Mouse (Mus musculus) MEL (cell line): ENCODE data around the gene Slc19a2.

Experiments used
- CTCF ChIP-seq, 3 experiments: IDR thresholded peaks in 2 of 3; conservative IDR thresholded peaks in 1 of 3; 2 replicates each; pipeline ENCODE4 v1.5.1; 2011 to 2012; ENCODE audit warnings: low read length in 3 of 3, low read depth in 2 of 3, mild to moderate bottlenecking in 2 of 3, improper control_type of control experiment in 1 of 3, inconsistent platforms in 1 of 3, mixed read lengths in 1 of 3, moderate library complexity in 1 of 3; ENCODE audit not compliant: control insufficient read depth in 1 of 3, insufficient read depth in 1 of 3, poor library complexity in 1 of 3, severe bottlenecking in 1 of 3
- ELF1 ChIP-seq: IDR thresholded peaks from 2 replicates; pipeline ENCODE4 v1.6.1; 2014; ENCODE audit warnings: low read depth, mild to moderate bottlenecking, inconsistent platforms, low read length, improper control_type of control experiment, moderate library complexity
- EP300 ChIP-seq, 2 experiments: IDR thresholded peaks; 2 replicates each; pipeline ENCODE4 v1.6.1; 2011; ENCODE audit warnings: improper control_type of control experiment in 2 of 2, low read length in 2 of 2, low read depth in 1 of 2, mild to moderate bottlenecking in 1 of 2
- GATA1 ChIP-seq: IDR thresholded peaks from 2 replicates; pipeline ENCODE4 v1.6.1; 2011; ENCODE audit warnings: low read depth, low read length, improper control_type of control experiment
- HCFC1 ChIP-seq: IDR thresholded peaks from 2 replicates; pipeline ENCODE4 v1.6.1; 2012; ENCODE audit warnings: low read depth, mild to moderate bottlenecking, inconsistent platforms, low read length, improper control_type of control experiment, moderate library complexity
- KAT2A ChIP-seq: conservative IDR thresholded peaks from 2 replicates; pipeline ENCODE4 v1.6.1; 2012; ENCODE audit warnings: low read depth, low read length, improper control_type of control experiment, inconsistent platforms
- NRF1 ChIP-seq: IDR thresholded peaks from 2 replicates; pipeline ENCODE4 v1.6.1; 2014; ENCODE audit warnings: low read depth, mild to moderate bottlenecking, inconsistent platforms, low read length, improper control_type of control experiment, moderate library complexity; ENCODE audit not compliant: poor library complexity, insufficient read depth, severe bottlenecking
- POLR2A ChIP-seq, 2 experiments: IDR thresholded peaks; 2 replicates each; pipeline ENCODE4 v1.6.1; 2011 to 2012; ENCODE audit warnings: low read length in 2 of 2, mild to moderate bottlenecking in 2 of 2, control low read depth in 1 of 2, improper control_type of control experiment in 1 of 2, low read depth in 1 of 2, moderate library complexity in 1 of 2; ENCODE audit not compliant: control insufficient read depth in 1 of 2, insufficient read depth in 1 of 2, poor library complexity in 1 of 2
- POLR2AphosphoS2 ChIP-seq: IDR thresholded peaks from 2 replicates; pipeline ENCODE4 v1.6.1; 2011; ENCODE audit warnings: low read length, improper control_type of control experiment
- TCF12 ChIP-seq: IDR thresholded peaks from 2 replicates; pipeline ENCODE4 v1.6.1; 2014; ENCODE audit warnings: low read depth, mild to moderate bottlenecking, inconsistent platforms, low read length, improper control_type of control experiment, moderate library complexity
- UBTF ChIP-seq: IDR thresholded peaks from 2 replicates; pipeline ENCODE4 v1.6.1; 2012; ENCODE audit warnings: low read depth, mild to moderate bottlenecking, inconsistent platforms, low read length, improper control_type of control experiment, moderate library complexity, borderline replicate concordance; ENCODE audit not compliant: insufficient read depth
- USF1 ChIP-seq: IDR thresholded peaks from 2 replicates; pipeline ENCODE4 v1.6.1; 2014; ENCODE audit warnings: low read depth, mild to moderate bottlenecking, inconsistent platforms, low read length, improper control_type of control experiment, moderate library complexity

DNA sequence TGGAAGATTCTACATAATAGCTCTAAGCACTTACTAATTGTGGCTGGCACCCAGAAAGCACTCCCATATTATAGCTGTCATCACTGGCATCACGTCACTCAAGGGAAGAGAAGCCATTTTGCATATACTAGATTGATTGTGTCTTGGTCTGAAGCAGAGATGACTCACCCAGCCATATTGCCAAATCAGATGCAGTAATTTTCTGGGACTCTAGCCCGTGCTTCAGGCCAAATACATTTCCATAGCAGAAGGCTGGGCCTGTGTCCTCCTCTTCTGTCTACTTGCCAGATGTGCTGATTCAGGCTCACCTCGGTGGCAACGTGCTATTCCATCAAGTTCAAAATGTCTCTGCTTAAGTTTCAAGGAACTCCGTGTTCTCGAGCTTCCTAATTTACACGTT, 12.7 kb downstream of the Slc19a2 start:
- TF ChIP-seq POLR2A (IDR thresholded peaks at IDR 0.05; ENCODE audit: control insufficient read depth in 1 of 2, insufficient read depth in 1 of 2, low read depth in 1 of 2, low read length in 2 of 2, poor library complexity in 1 of 2): no peak
- no peak for TF ChIP-seq ELF1
- no peak for TF ChIP-seq GATA1
- TF ChIP-seq NRF1: no peak
- no peak for TF ChIP-seq EP300 (IDR thresholded peaks at IDR 0.05; ENCODE audit: low read depth in 1 of 2, low read length in 2 of 2)
- TF ChIP-seq TCF12: no peak
- no peak for TF ChIP-seq POLR2AphosphoS2
- TF ChIP-seq HCFC1: no peak
- no peak for TF ChIP-seq CTCF (IDR thresholded peaks at IDR 0.05 in 2 of 3, conservative IDR thresholded peaks at IDR 0.05 in 1 of 3; ENCODE audit: control insufficient read depth in 1 of 3, insufficient read depth in 1 of 3, low read depth in 2 of 3, low read length in 3 of 3, poor library complexity in 1 of 3, severe bottlenecking in 1 of 3)
- TF ChIP-seq KAT2A: no peak
- no peak for TF ChIP-seq USF1
- TF ChIP-seq UBTF: no peak
